Mouse (Mus musculus) cerebellum, adult 2 months (tissue): ENCODE results near the gene Slc16a8. TPM values are rescaled to one million over a fixed set of nuclear protein-coding genes. Genes with fewer than 3 reads are reported as not detected.

Experiments
- DNase-seq, 2 experiments: peaks; one replicate each; pipeline ENCODE4 v3.0.0; 2021
- H3K27ac ChIP-seq: fragments of 200-500 bp; 2 replicates; pipeline ENCODE4 v1.5.1; 2012; ENCODE audit warnings: low read length, control low read depth, inconsistent platforms; ENCODE audit not compliant: insufficient read depth
- H3K27me3 ChIP-seq: fragments of 200-500 bp; 2 replicates; pipeline ENCODE4 v1.6.1; 2012; ENCODE audit warnings: inconsistent platforms, mild to moderate bottlenecking, low read length, moderate library complexity; ENCODE audit not compliant: control insufficient read depth, insufficient read depth
- H3K4me1 ChIP-seq: fragments of 200-500 bp; 2 replicates; pipeline ENCODE4 v1.6.1; 2011; ENCODE audit warnings: low read length; ENCODE audit not compliant: control insufficient read depth, insufficient read depth
- H3K4me3 ChIP-seq: fragments of 200-500 bp; replicated peaks from 2 replicates; pipeline ENCODE3; 2011; ENCODE audit warnings: mild to moderate bottlenecking, low read depth, low read length, control low read depth; ENCODE audit not compliant: insufficient read depth
- CTCF ChIP-seq: fragments of 200-500 bp; IDR thresholded peaks from 2 replicates; pipeline ENCODE4 v1.5.1; 2011; ENCODE audit warnings: low read depth, mild to moderate bottlenecking, control low read depth, low read length, moderate library complexity, borderline replicate concordance; ENCODE audit not compliant: insufficient read depth
- POLR2A ChIP-seq: fragments of 200-500 bp; IDR thresholded peaks from 2 replicates; pipeline ENCODE4 v1.6.1; 2011; ENCODE audit warnings: low read length, control low read depth, borderline replicate concordance; ENCODE audit not compliant: insufficient read depth
- WGBS: fragments of 180-500 bp; shearing (Covaris S2); methylation state at CpG from one replicate; pipeline ENCODE4 v1.1.7; 2018; 5-methylcytosine and 5-hydroxymethylcytosine counted together
- polyA plus RNA-seq: library from polyadenylated mRNA; depleted of rRNA; stranded (reverse); fragments of >200 nt; gene quantifications from 2 replicates; pipeline ENCODE4 v1.2.3, GENCODE M21; 2012

Slc16a8 gene
- polyA plus RNA-seq, 1 experiment, result 0.47 TPM

GRCm38 (mm10) chr15:79261095-79261725 is 6.6 kb upstream of the Slc16a8 start:
- 1% methylated on average over 61 of the region's 62 CpGs for WGBS
- no peaks in the 10 kb centered on the region for H3K4me1 ChIP-seq
- TF ChIP-seq POLR2A (no peak), CTCF (no peak)
- DNase-seq, result no peak
- H3K27ac ChIP-seq, result no peak overlapping the region
- peak overlapping the region; percentile 2 for H3K4me3 ChIP-seq
- H3K27me3 ChIP-seq, result peaks cover 7% of the 10 kb centered on the region; the same call in 1 of the 2 replicates

GRCm38 (mm10) chr15:79258521-79258920 is 4.0 kb upstream of the Slc16a8 start:
- TF ChIP-seq POLR2A, result no peak
- TF ChIP-seq CTCF, result no peak
- Histone ChIP-seq H3K27me3 (peaks cover 7% of the 10 kb centered on the region; the same call in 1 of the 2 replicates), H3K4me1 (no peaks in the 10 kb centered on the region), H3K27ac (no peak overlapping the region), H3K4me3 (no peak overlapping the region)
- 25% methylated on average over 17 of the region's 17 CpGs for WGBS
- no peak for DNase-seq

GRCm38 (mm10) chr15:79252580-79252979 is 2.0 kb downstream of the Slc16a8 start:
- peaks cover 4% of the 10 kb centered on the region; the same call in 1 of the 2 replicates for H3K4me1 ChIP-seq
- WGBS, result 18% methylated on average over 24 of the region's 24 CpGs
- no peak for DNase-seq
- H3K27me3 ChIP-seq, result no peaks in the 10 kb centered on the region
- TF ChIP-seq CTCF (no peak), POLR2A (no peak)
- no peak overlapping the region for H3K27ac ChIP-seq
- H3K4me3 ChIP-seq, result no peak overlapping the region

- 2% methylated on average over 61 of the region's 61 CpGs for WGBS
- no peak for DNase-seq
- Histone ChIP-seq H3K4me1 (peaks cover 4% of the 10 kb centered on the region; the same call in 1 of the 2 replicates), H3K4me3 (peak overlapping the region; percentile 3), H3K27ac (no peak overlapping the region), H3K27me3 (no peaks in the 10 kb centered on the region)
- no peak for TF ChIP-seq CTCF
- TF ChIP-seq POLR2A, result no peak
Observed at GRCm38 (mm10) chr15:79251781-79252491, 2.6 kb downstream of the Slc16a8 start.

- DNase-seq, result peak in 1 of 2 experiments; percentile 24
- Histone ChIP-seq H3K27ac (no peak overlapping the region), H3K4me1 (peaks cover 4% of the 10 kb centered on the region; the same call in 1 of the 2 replicates), H3K4me3 (no peak overlapping the region), H3K27me3 (no peaks in the 10 kb centered on the region)
- 26% methylated on average over 7 of the region's 7 CpGs for WGBS
- TF ChIP-seq CTCF (no peak), POLR2A (no peak)
Observed at GRCm38 (mm10) chr15:79251168-79251567, 3.4 kb downstream of the Slc16a8 start.

- H3K4me1 ChIP-seq, result peaks cover 4% of the 10 kb centered on the region; the same call in 1 of the 2 replicates
- WGBS, result 82% methylated on average over 2 of the region's 2 CpGs
- no peak overlapping the region for H3K27ac ChIP-seq
- H3K4me3 ChIP-seq, result no peak overlapping the region
- DNase-seq, result no peak
- no peaks in the 10 kb centered on the region for H3K27me3 ChIP-seq
- no peak for TF ChIP-seq POLR2A
- TF ChIP-seq CTCF, result no peak
Observed at GRCm38 (mm10) chr15:79250236-79250635, 4.3 kb downstream of the Slc16a8 start.

- no peak overlapping the region for H3K4me3 ChIP-seq
- H3K4me1 ChIP-seq, result no peaks in the 10 kb centered on the region
- H3K27me3 ChIP-seq, result no peaks in the 10 kb centered on the region
- no peak for DNase-seq
- TF ChIP-seq CTCF, result no peak
- TF ChIP-seq POLR2A, result no peak
- WGBS, result 88% methylated on average over 3 of the region's 3 CpGs
- H3K27ac ChIP-seq, result no peak overlapping the region
Observed at GRCm38 (mm10) chr15:79245321-79245720, 9.2 kb downstream of the Slc16a8 start.
